Mouse (Mus musculus) ovary, postnatal 10 days (tissue): Measurements from ENCODE around the gene Stkld1.
"Not testable (repeated sequence)": the region's sequence is repeated elsewhere in the genome, so short reads cannot be mapped to it uniquely, and the experiment has no call there.

Experiments
- DNase-seq: peaks from one replicate; pipeline ENCODE4 v3.0.0; 2022; ENCODE audit warnings: low spot score

The Stkld1 gene

GRCm38 (mm10) chr2:26933304-26934055 lies at the start of gene Stkld1, which contains the start of gene Surf4:
Gene Stkld1 (plus strand): TSS chr2:26934047.
Gene Surf4 (minus strand): TSS chr2:26933928.
- DNase-seq = peak; percentile 71

DNA sequence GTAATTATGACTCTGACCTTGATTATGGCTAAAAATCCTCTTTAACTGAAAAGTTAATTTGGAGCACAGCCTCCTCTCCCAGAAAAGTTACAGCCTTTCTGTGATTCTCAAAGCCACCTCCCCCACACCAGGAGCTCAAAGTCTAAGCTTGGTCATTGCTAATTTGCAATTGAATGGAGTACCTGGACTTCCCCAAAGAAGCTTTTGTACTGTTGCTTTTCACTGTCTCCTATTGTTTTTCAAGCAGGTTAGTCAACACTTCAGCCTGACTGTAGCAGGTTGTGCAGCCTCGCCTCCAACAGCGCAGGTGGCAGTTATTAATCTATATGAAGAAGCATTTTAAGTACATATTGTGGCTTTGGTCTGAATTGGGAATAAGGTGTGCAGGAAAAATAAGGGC lies 48.3 kb upstream of the Stkld1 start:
- not testable (repeated sequence) for DNase-seq

GRCm38 (mm10) chr2:26886170-26886569 lies 47.7 kb upstream of the Stkld1 start:
- DNase-seq = not testable (repeated sequence)

GRCm38 (mm10) chr2:26895898-26896297 lies 37.9 kb upstream of the Stkld1 start:
- DNase-seq = no peak

DNA sequence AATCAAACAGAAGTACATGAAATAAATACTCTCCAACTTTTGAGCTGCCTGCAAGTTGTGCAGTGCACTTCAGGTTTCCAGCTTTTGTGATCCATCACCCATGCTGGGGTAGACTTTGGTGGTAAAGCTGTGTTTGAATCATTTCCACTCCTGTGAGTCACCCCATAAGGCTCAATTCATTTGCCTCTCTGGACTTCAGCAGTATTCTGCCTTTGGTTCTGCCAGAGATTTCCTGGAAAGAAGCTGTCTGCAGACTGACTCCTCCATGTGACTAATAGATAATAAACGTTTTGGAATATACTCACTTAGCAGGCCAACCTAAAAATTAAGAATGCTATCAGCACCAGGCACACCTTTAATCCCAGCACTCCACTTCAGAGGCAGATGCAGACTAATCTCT lies 33.1 kb upstream of the Stkld1 start:
- DNase-seq = no peak

DNA sequence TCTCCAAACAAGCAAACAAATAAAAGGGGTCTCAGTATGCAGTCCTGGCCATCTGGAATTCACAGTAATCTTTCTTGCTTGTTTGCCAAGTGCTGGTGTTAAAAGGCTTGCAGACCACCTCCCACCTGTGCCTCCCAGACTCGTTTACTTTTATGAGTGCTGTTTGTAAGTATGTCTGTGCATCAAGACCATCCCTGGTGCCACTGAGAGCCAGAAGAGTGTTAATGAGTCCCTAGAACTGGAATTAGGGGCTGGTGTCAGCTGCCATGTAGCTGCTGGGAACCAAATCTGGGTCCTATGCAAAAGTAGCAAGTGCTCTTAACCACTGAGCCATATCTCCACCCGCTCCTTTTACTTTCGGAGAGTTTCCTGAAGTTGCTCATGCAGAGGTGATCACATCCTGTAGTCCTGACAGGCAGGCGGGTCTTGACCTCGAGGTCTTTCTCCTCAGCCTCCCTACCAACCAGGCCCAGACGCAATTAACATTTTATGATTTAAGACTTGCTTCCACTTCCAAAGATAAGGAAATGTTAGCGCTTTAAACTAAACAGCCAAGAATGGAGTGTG lies 31.9 kb upstream of the Stkld1 start:
- no peak for DNase-seq

- peak; percentile 79 for DNase-seq
These were observed 31.2 kb upstream of the Stkld1 start, which contains the start of gene Surf6 for GRCm38 (mm10) chr2:26902467-26903220. Gene Surf6 (minus strand): TSS chr2:26902879.

GRCm38 (mm10) chr2:26903311-26903710 lies 30.5 kb upstream of the Stkld1 start:
- DNase-seq = no peak

DNA sequence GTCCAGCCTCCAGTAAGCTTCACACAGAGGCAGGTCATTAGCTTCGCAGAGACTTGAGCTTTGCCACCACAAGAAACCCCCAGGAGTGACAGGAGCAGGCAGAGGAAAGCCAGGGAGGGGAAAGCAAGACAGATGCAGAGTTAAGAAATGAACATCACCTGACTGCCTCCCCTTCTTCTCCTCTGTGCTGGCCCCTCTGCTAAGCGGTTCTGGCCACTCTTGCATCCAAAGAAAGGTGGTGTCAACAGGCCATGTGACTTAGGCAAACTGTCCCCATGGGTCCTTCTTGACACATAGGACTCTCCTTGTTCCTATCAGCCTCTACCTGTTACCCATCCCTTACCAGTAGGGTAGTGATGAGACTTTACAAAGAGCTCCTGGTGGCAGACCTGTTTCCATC lies 27.9 kb upstream of the Stkld1 start:
- no peak for DNase-seq

DNA sequence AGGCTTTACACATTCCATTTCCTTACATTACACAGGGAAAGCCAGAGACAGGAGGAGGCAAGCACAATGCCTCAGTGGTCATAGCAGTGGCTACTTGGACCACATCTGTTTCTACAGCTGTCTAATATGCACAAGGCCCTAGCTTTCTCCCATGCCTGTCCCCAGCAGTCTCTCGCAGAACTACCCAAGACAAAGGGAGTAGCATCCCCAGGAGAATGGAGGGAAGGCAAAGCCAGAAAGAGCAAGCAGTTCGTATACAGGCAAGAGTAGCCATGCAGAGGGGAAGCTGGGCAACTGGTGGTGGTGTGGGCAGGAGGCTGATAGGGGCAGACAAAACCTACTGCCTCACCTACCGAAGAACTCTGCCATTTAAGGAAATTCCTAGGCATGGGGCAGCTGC lies 27.4 kb upstream of the Stkld1 start:
- DNase-seq = no peak

GRCm38 (mm10) chr2:26907109-26907508 lies 26.7 kb upstream of the Stkld1 start:
- no peak for DNase-seq

DNA sequence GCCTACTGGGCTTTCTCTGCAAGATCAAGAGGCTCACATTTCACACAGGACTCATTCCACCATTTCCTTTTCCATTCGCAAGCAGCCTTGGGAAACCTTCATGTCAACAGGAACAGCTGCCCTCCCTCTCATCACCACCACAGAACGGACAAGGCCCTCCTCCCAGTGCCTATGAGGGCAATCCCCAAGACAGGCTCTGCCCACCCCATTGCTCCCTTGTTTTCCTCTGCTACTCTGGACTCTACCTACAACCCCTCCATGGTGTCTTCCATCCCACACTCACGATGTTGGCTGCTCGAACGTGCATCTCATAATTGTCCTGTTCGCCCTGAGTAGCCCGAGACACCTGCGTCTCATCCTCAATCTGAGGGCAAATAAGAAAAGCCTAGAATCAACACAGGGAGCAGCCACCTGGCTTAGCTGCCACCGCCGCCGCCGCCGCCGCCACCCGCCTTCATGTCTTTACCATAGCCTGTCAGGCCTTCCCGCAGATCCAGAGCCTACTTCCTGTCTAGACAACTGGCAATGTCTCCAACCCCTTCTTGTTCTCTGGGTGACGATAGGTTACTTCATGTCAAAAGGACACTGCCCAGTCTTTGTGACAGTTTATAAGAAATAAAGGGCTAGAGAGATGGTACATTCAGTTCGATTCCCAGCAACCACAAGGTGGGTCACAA lies 25.0 kb upstream of the Stkld1 start:
- no peak for DNase-seq

- DNase-seq = no peak
These were observed 24.5 kb upstream of the Stkld1 start for GRCm38 (mm10) chr2:26909387-26909784.

DNA sequence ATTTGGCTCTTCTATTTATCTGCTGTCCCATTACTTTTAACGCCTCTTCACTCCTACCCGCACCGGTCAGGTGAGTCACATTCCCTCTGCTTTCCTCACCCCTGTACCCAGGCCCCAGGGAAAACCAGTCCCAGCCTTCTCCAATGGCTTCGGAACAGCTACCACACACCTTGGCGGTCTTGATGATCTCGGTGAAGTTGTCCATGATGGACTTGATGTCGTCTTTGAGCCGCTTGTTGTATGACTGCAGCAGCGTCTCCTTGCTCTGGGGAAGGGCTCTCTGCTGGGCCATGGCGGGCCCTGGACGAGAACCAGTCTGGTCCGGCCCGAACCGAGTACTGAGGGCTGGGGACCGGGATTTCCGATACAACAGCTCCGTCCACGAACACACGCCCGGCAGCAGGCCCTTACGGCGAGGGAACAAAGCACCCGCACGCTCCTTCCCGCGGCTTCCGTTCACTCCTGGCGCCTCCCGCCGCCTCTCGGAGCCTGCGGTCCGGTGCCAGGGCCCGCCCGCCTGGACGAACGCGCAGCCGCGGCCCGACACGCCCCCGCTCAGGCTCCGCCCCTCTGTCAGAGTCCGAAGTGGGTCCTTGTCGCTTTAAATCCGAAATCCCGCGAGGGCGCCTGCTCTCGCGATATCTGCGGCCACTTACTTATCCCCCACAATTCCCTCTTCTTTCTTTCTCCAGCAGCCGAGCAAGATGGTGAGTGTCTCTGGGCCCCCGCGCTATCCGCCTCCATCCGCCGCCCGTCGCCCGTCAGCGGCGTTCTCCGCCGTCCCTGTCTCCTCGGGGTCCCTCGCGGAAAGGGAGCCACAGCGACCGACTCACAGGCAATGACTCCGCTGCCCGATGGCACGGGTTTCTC lies 23.5 kb upstream of the Stkld1 start, which contains the start of the genes Med22 and Rpl7a:
TSS of gene Med22 (minus strand) at position 554 of the 870 bp plus-strand sequence.
TSS of gene Rpl7a (plus strand) at position 641 of the 870 bp plus-strand sequence.
- peak; percentile 99 for DNase-seq

DNA sequence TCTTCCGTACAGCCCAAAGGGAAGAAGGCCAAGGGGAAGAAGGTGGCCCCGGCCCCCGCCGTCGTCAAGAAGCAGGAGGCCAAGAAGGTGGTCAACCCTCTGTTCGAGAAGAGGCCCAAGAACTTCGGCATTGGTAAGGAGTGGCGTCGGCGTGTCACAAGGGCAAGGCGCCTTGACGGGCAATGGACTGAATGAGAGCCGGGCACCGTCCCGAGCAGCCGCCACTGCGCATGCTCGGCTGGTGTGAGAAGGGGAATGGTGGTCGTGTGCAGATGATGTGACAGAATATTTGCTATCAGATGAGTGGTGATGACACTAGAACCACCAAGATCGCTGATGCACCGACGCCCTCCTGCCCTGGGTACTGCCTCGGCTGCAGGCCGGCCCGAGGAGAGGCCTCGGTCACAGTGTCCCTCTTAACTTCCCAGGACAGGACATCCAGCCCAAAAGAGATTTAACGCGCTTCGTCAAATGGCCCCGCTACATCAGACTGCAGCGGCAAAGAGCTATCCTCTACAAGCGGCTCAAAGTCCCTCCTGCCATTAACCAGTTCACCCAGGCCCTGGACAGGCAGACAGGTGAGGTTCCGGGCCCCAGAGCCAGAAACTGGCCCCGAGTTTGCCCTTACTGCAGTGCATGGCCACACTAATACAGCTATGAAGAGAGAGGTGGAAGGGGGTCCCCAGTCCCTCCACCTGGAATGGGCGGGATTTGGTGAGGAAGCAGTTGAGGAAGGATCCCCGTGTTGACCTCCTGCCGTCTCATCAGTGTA lies 22.7 kb upstream of the Stkld1 start:
- DNase-seq = no peak

DNA sequence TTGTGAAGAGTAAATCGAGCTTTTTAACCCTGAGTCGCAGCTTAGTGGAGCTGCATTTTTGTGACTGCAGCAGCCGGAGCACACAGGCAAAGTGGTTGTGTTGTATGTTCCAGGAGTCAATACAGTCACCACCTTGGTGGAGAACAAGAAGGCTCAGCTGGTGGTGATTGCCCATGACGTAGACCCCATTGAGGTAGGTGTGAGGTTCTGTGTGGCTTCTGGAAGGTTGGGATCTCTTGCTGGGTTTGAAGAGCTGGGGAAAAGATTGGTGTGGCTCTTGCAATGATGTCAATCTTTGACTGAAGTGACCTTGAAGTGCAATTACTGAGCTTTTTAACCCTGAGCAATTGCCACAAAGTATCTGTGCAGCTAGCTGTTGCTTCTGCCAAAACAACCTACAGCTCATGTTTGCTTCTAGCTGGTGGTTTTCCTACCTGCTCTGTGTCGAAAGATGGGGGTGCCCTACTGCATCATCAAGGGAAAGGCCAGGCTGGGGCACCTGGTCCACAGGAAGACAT lies 21.5 kb upstream of the Stkld1 start:
- DNase-seq = no peak

GRCm38 (mm10) chr2:26913416-26914147 lies 20.3 kb upstream of the Stkld1 start:
- no peak for DNase-seq

DNA sequence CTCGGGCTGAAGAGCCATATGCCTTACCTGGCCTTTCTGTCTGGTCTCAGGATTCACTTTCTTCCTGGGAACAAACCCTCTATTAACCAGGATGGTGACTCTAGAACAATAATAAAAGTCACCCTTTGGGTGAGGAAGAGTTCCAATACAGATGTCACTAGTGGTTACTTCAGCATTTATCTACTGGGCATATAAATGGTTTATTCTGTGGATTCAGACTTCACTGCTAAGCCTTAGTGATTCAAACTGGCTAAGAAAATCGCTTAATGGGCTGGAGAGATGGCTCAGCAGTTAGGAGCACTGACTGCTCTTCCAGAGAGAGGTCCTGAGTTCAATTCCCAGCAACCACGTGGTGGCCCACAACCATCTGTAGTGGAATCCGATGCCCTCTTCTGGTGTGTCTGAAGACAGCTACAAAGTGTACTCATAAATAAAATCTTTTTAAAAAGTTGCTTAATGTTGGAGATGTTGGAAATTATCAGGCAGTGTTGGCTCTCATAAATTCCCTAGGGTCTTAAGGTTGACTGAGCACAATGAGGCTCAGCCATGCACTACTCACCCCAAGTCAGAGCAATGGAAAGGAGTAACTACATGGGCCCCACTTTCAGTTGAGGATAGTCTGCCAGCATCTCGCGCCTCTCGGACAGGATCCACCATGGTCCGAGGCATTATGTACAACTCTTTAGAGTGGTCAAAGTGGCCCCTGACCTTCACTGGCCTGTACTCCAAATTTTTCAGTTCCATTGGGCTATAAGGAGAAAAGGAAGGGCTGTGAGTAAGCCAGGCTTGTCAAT lies 19.5 kb upstream of the Stkld1 start:
- no peak for DNase-seq
